Mouse (Mus musculus): ENCODE measurements around the gene Got1.

- TF ChIP-seq CTCF (IDR thresholded peaks at IDR 0.05; ENCODE audit: low read depth, low read length) (no peak), POLR2A (IDR thresholded peaks at IDR 0.05; ENCODE audit: insufficient read depth, low read length) (no peak)
Observed at GRCm38 (mm10) chr19:43505441-43505840, 19.0 kb downstream of the Got1 start.
